Mouse (Mus musculus): ENCODE data around the gene Tmem26.

DNA sequence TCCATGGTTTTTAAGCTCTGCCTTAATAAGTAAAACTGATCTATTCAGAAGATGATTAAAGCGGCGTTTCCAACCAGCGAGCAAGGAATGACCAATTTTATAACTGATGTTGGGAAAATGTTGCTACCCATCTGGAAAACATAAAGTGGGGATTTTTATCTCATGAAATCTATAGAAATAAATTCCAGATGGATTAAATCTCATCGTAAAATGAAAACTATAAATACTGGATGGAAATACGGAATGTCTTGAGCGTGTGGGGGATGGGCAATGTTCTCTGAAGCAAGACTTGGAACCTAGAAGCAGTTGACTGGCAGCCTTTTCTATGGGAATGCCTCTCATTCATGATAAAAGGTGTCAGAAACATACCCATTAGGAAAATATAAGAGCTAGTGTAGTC, 59.3 kb downstream of the Tmem26 start:
- TF ChIP-seq POLR2A (IDR thresholded peaks at IDR 0.05; ENCODE audit: borderline replicate concordance, extremely low read depth, low read depth, low read length), result no peak
- TF ChIP-seq CTCF (IDR thresholded peaks at IDR 0.05; ENCODE audit: insufficient read depth, low read length), result no peak

All from lung, adult 2 months (tissue).